Mouse (Mus musculus) heart, embryonic 14.5 days (tissue): Measurements from ENCODE around the gene Stard9. TPM values are rescaled to one million over a fixed set of nuclear protein-coding genes. Genes with fewer than 3 reads are reported as not detected.

Experiments used
- ATAC-seq: fragments of 200-750 bp; cut with Nextera tagmentation; 2 replicates; pipeline ENCODE4 v1.8.0; 2017; ENCODE audit warnings: low read depth, moderate TSS enrichment; ENCODE audit not compliant: insufficient number of reproducible peaks, insufficient read depth, low FRiP score
- H3K27ac ChIP-seq, 2 experiments: fragments of 200-500 bp in 1 of 2; fragments of 300-500 bp in 1 of 2; sonication (generic) in 1 of 2; replicated peaks in 1 of 2; 2 replicates each; pipeline ENCODE4 v1.5.1; 2012 to 2014; ENCODE audit warnings: low read depth in 2 of 2, low read length in 2 of 2, control low read depth in 1 of 2, mild to moderate bottlenecking in 1 of 2, mixed read lengths in 1 of 2; ENCODE audit not compliant: control insufficient read depth in 1 of 2, insufficient read depth in 1 of 2
- H3K27me3 ChIP-seq: fragments of 300-500 bp; sonication (generic); 2 replicates; pipeline ENCODE4 v1.6.1; 2014; ENCODE audit warnings: mild to moderate bottlenecking, low read length, control low read depth; ENCODE audit not compliant: control insufficient read depth, insufficient read depth
- H3K36me3 ChIP-seq: fragments of 300-500 bp; sonication (generic); 2 replicates; pipeline ENCODE4 v1.6.1; 2014; ENCODE audit warnings: mild to moderate bottlenecking, control low read depth, low read length, mixed read lengths; ENCODE audit not compliant: control insufficient read depth, insufficient read depth
- H3K4me1 ChIP-seq, 2 experiments: fragments of 200-500 bp in 1 of 2; fragments of 300-500 bp in 1 of 2; sonication (generic) in 1 of 2; 2 replicates each; pipeline ENCODE4 v1.6.1; 2012 to 2014; ENCODE audit warnings: low read length in 2 of 2, control low read depth in 1 of 2, mixed read lengths in 1 of 2; ENCODE audit not compliant: control insufficient read depth in 2 of 2, insufficient read depth in 2 of 2
- H3K4me2 ChIP-seq: fragments of 300-500 bp; sonication (generic); 2 replicates; pipeline ENCODE4 v1.6.1; 2014; ENCODE audit warnings: mild to moderate bottlenecking, low read length
- H3K4me3 ChIP-seq, 2 experiments: fragments of 200-500 bp in 1 of 2; fragments of 300-500 bp in 1 of 2; sonication (generic) in 1 of 2; 2 replicates each; pipeline ENCODE4 v1.5.1; 2012 to 2014; ENCODE audit warnings: low read length in 2 of 2, mild to moderate bottlenecking in 2 of 2, control low read depth in 1 of 2, low read depth in 1 of 2, moderate library complexity in 1 of 2; ENCODE audit not compliant: control insufficient read depth in 1 of 2, insufficient read depth in 1 of 2
- H3K9ac ChIP-seq: fragments of 300-500 bp; sonication (generic); 2 replicates; pipeline ENCODE4 v1.6.1; 2014; ENCODE audit warnings: mild to moderate bottlenecking, low read length
- H3K9me3 ChIP-seq: fragments of 300-500 bp; sonication (generic); 2 replicates; pipeline ENCODE4 v1.6.1; 2016; ENCODE audit warnings: low read length, control low read depth; ENCODE audit not compliant: control insufficient read depth
- WGBS: fragments of 180-500 bp; shearing (Covaris S2); extraction: QIAGEN DNeasy Blood & Tissue Kit; methylation state at CpG from one replicate; pipeline ENCODE4 v1.1.7; 2014; 5-methylcytosine and 5-hydroxymethylcytosine counted together
- polyA plus RNA-seq: library from polyadenylated mRNA; unstranded; fragments of >200 nt; fragmentation: Nextera tagmentation; extraction: Ambion mirVana; gene quantifications from 2 replicates; pipeline ENCODE4 v1.2.1, GENCODE M21; 2014

Gene Stard9
- polyA plus RNA-seq, 1 experiment from 2014 or later = 5.7 TPM

- Histone ChIP-seq H3K4me3 (no peak overlapping the region), H3K9ac (no peak overlapping the region), H3K27ac (no peak overlapping the region), H3K36me3 (peaks cover 70% of the 10 kb centered on the region), H3K4me1 (no peaks in the 10 kb centered on the region), H3K27me3 (no peaks in the 10 kb centered on the region), H3K4me2 (no peak overlapping the region), H3K9me3 (no peaks in the 10 kb centered on the region)
- 92% methylated on average over 5 of the region's 5 CpGs for WGBS
- ATAC-seq = no peak
Measured at GRCm38 (mm10) chr2:120616279-120617163, 12.4 kb upstream of the Stard9 start.

DNA sequence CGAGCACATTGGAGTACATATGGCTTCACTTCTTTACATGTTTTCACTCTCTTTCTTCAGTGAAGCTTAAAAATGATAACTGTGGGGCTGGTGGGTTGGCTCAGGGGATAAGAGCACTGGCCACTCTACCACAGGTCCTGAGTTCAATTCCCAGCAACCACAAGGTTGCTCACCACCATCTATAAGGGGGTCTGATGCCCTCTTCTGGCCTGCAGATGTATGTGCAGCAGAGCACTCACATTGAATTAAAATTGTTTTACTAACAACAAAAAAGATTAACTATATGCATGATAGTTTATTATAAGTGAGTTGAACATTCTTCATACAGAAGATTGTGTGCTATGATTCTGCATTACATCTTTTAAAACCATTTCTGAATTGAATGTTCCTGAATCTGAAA lies 9.4 kb upstream of the Stard9 start:
- H3K27ac ChIP-seq = no peak overlapping the region
- peaks cover 53% of the 10 kb centered on the region for H3K36me3 ChIP-seq
- 100% methylated on average over 1 of the region's 1 CpGs for WGBS
- H3K27me3 ChIP-seq = no peaks in the 10 kb centered on the region
- no peaks in the 10 kb centered on the region for H3K4me1 ChIP-seq
- H3K9me3 ChIP-seq = no peaks in the 10 kb centered on the region
- H3K4me2 ChIP-seq = no peak overlapping the region
- H3K4me3 ChIP-seq = no peak overlapping the region
- ATAC-seq = no peak
- H3K9ac ChIP-seq = no peak overlapping the region

DNA sequence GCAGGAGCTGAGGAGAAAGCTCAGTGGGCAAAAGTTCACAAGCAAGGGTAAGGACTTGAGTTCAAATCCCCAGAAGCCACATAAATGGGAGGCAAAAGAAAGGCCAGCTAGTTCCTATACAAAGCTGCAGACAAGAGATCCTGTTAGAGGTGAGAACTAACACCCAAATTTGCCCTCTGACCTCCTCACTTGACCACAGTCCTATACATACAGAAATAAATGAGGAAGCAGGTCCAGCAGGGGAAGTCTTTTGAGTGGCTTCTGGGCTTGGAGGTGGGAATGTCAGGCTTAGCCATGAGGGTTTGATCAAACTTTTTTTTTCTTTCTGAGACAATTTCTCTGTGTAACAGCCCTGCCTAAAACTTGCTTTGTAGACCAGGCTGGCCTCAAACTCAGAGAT lies 6.0 kb upstream of the Stard9 start:
- Histone ChIP-seq H3K9ac (no peak overlapping the region), H3K4me1 (no peaks in the 10 kb centered on the region), H3K36me3 (peaks cover 26% of the 10 kb centered on the region), H3K27ac (no peak overlapping the region), H3K27me3 (no peaks in the 10 kb centered on the region), H3K4me3 (no peak overlapping the region), H3K4me2 (no peak overlapping the region), H3K9me3 (no peaks in the 10 kb centered on the region)
- ATAC-seq = no peak

DNA sequence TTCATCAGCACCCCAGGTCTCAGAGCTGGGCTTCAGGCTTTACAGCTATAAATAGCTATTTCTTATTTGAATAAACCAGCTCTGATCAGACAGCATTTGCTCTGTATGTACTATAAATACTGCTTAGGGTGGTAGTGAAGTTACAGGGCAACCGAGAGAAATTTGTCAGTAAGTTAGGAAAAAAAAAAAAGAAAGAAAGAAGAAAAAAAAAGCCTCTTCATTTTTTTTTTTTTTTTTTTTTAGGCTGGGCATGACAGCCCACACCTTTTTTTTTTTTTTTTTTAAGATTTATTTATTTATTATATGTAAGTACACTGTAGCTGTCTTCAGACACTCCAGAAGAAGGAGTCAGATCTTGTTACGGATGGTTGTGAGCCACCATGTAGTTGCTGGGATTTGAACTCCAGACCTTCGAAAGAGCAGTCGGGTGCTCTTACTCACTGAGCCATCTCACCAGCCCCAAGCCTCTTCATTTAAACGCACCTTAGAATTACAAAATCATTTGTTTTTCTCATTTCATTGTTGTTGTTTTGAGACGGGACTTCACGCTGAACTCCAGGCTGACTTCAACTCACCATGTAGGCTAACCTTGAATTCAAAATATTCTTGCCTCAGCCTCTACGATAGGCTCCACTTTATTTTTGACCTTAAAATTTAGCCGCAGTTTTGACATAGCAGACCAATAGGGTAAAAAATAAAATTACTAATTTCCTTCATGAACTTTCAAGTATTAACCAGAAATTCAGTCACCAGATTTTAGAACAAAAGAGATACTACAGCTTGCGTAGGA lies 650 bp upstream of the Stard9 start:
- Histone ChIP-seq H3K36me3 (peaks cover 8% of the 10 kb centered on the region; the same call in 1 of the 2 replicates), H3K4me3 (peak overlapping the region; percentile 19 to 63; a peak in 3 of 4 replicates), H3K9me3 (no peaks in the 10 kb centered on the region), H3K27ac (no peak overlapping the region), H3K27me3 (no peaks in the 10 kb centered on the region), H3K4me2 (peak overlapping the region; percentile 74), H3K9ac (peak overlapping the region; percentile 44), H3K4me1 (peaks cover 0 to 14% of the 10 kb centered on the region in 2 experiments; a peak in 2 of 4 replicates)
- WGBS = 26% methylated on average over 10 of the region's 10 CpGs
- ATAC-seq = no peak

- no peak for ATAC-seq
- peaks cover 0 to 14% of the 10 kb centered on the region in 2 experiments; a peak in 2 of 4 replicates for H3K4me1 ChIP-seq
- no peaks in the 10 kb centered on the region for H3K27me3 ChIP-seq
- H3K9me3 ChIP-seq = no peaks in the 10 kb centered on the region
- peaks cover 18% of the 10 kb centered on the region for H3K36me3 ChIP-seq
- H3K4me2 ChIP-seq = peak overlapping the region; percentile 74
- no peak overlapping the region for H3K27ac ChIP-seq
- 83% methylated on average over 2 of the region's 2 CpGs for WGBS
- H3K9ac ChIP-seq = no peak overlapping the region
- no peak overlapping the region for H3K4me3 ChIP-seq
Measured at GRCm38 (mm10) chr2:120630246-120630645, 1.3 kb downstream of the Stard9 start.

DNA sequence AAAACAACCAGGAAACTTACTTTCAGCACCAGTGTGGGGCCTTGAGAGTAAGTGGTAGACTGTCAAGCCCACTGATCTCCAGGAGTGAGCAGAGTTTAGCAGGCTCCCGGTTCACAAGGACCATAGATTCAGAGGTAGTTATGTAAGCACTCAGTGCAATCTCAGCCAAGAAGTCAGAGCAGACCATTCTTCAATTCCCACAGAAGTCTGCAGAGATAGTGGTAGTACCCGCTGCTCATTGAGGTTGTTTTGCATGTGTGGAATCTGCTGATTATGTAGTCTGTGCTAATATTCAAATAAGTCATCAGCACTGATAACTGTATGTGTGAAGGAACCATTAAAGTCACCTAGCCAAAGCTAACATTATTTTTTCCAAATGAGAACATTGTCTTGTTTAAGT lies 1.7 kb downstream of the Stard9 start:
- H3K36me3 ChIP-seq = peaks cover 21% of the 10 kb centered on the region
- peaks cover 0 to 14% of the 10 kb centered on the region in 2 experiments; a peak in 2 of 4 replicates for H3K4me1 ChIP-seq
- H3K9me3 ChIP-seq = no peaks in the 10 kb centered on the region
- ATAC-seq = no peak
- 40% methylated on average over 2 of the region's 2 CpGs for WGBS
- no peak overlapping the region for H3K27ac ChIP-seq
- peak overlapping the region; percentile 74 for H3K4me2 ChIP-seq
- no peaks in the 10 kb centered on the region for H3K27me3 ChIP-seq
- no peak overlapping the region for H3K9ac ChIP-seq
- no peak overlapping the region for H3K4me3 ChIP-seq

GRCm38 (mm10) chr2:120631521-120631920 lies 2.6 kb downstream of the Stard9 start:
- H3K4me2 ChIP-seq = no peak overlapping the region
- peaks cover 21% of the 10 kb centered on the region for H3K36me3 ChIP-seq
- no peaks in the 10 kb centered on the region for H3K9me3 ChIP-seq
- H3K4me1 ChIP-seq = peaks cover 0 to 14% of the 10 kb centered on the region in 2 experiments; a peak in 2 of 4 replicates
- H3K27ac ChIP-seq = no peak overlapping the region
- H3K9ac ChIP-seq = no peak overlapping the region
- no peaks in the 10 kb centered on the region for H3K27me3 ChIP-seq
- H3K4me3 ChIP-seq = no peak overlapping the region
- 71% methylated on average over 2 of the region's 2 CpGs for WGBS
- no peak for ATAC-seq
